Mouse (Mus musculus) forebrain, embryonic 11.5 days (tissue): ENCODE measurements around the gene Klrg2. TPM values are rescaled to one million over a fixed set of nuclear protein-coding genes. Genes with fewer than 3 reads are reported as not detected.

Source experiments
- polyA plus RNA-seq: library from polyadenylated mRNA; unstranded; fragments of >200 nt; fragmentation: Nextera tagmentation; extraction: Ambion mirVana; gene quantifications from 2 replicates; pipeline ENCODE4 v1.2.1, GENCODE M21; 2014

Klrg2 gene
- polyA plus RNA-seq, 1 experiment from 2014 or later = not detected

Other genes starting within 250 kb of the Klrg2 start
- 20.5 and 27.1 TPM in 2 replicates for gene Ubn2, start 203.3 kb downstream of the Klrg2 start, polyA plus RNA-seq
- gene Fmc1, start 103.7 kb downstream of the Klrg2 start, polyA plus RNA-seq = 107 and 110 TPM in 2 replicates
- gene Luc7l2, start 85.9 kb downstream of the Klrg2 start, polyA plus RNA-seq = 47.5 and 48.5 TPM in 2 replicates
- 0.95 and 1.9 TPM in 2 replicates for gene Clec2l, start 25.8 kb upstream of the Klrg2 start, polyA plus RNA-seq
- 1.4 and 1.5 TPM in 2 replicates for gene Tbxas1, start 238.2 kb upstream of the Klrg2 start, polyA plus RNA-seq
- 31.0 and 33.5 TPM in 2 replicates for gene Hipk2, start 238.9 kb upstream of the Klrg2 start, polyA plus RNA-seq